Mouse (Mus musculus) cortical plate, adult 2 months (tissue): ENCODE measurements at regions not wholly inside any gene's neighbourhood (a gene's known extent, or its start where the extent isn't known, plus 50 kb on each side); places are given as distances from the start of the nearest gene placed in this dataset.

ENCODE experiments used
- H3K27ac ChIP-seq: fragments of 200-500 bp; 2 replicates; pipeline ENCODE4 v1.5.1; 2012; ENCODE audit warnings: low read length, control low read depth, inconsistent platforms; ENCODE audit not compliant: insufficient read depth
- H3K4me1 ChIP-seq: fragments of 200-500 bp; 2 replicates; pipeline ENCODE4 v1.6.1; 2011; ENCODE audit warnings: low read length; ENCODE audit not compliant: control insufficient read depth, insufficient read depth
- H3K4me3 ChIP-seq: fragments of 200-500 bp; 2 replicates; pipeline ENCODE4 v1.5.1; 2011; ENCODE audit warnings: mild to moderate bottlenecking, low read length, control low read depth; ENCODE audit not compliant: insufficient read depth
- CTCF ChIP-seq: fragments of 200-500 bp; IDR thresholded peaks from 2 replicates; pipeline ENCODE4 v1.5.1; 2011; ENCODE audit warnings: mild to moderate bottlenecking, control low read depth, low read length; ENCODE audit not compliant: insufficient read depth; ENCODE audit errors: extremely low read depth
- POLR2A ChIP-seq: fragments of 200-500 bp; IDR thresholded peaks from 2 replicates; pipeline ENCODE4 v1.6.1; 2011; ENCODE audit warnings: mild to moderate bottlenecking, low read length, control low read depth; ENCODE audit not compliant: insufficient read depth; ENCODE audit errors: extremely low read depth

DNA sequence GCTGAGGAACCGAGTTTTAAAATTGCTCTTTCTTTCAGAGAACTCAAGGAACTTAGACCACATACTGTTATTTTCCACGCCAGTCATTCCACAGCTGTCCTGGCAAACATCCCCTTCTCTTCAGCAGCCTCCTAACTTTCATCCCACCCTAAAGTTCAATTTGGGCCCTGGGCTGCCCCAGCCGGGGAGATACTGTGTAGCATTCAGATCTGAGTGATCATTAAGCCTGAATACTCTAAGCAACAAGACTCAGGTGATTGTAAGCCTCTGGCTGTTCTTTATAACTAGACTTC lies 227.8 kb downstream of the Slc30a10 start:
- no peak for TF ChIP-seq POLR2A
- TF ChIP-seq CTCF: no peak
- no peaks in the 10 kb centered on the region for H3K4me1 ChIP-seq
- H3K4me3 ChIP-seq: no peak overlapping the region
- H3K27ac ChIP-seq: no peak overlapping the region

DNA sequence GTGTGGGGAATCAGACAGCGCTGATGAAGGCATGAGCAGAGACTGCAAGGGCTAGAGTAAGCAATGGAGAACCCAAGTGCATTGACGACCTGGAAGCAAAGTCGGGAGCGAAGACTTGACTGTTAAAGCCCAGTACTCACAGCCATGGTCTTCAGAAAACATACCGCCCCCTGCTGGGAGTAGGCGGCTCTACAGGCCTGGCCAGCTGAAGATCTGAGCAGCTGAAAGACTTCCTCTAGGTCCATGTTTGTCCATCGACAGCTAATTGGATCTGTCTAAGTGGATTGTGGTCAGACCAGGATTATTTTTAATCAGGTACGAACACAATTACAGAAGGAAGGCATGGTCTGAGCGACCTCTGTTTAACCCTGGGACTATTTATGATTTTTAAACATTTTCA lies 230.0 kb downstream of the Slc30a10 start:
- Histone ChIP-seq H3K4me1 (no peaks in the 10 kb centered on the region), H3K27ac (no peak overlapping the region), H3K4me3 (no peak overlapping the region)
- no peak for TF ChIP-seq POLR2A
- TF ChIP-seq CTCF: no peak; the same call in 1 of the 2 replicates

DNA sequence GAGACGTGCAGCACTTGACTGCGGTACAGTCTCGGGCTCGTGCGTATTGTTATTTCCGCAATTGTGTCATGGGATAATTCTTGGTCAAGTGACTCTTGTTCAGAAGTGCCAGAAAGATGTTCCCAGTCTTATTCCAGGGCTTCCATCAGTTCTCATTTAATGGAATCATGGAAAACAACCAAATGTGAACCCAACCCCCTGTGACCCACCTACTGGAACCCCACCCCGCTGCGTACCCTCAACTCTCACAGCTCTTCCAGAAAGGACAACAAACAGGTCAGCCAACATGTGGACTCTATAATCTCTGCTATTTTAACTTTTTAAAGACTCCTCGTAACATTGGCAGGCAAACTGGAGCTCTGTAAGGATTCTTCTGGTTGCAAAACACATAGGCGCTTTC lies 233.9 kb downstream of the Slc30a10 start:
- Histone ChIP-seq H3K4me3 (no peak overlapping the region), H3K4me1 (no peaks in the 10 kb centered on the region), H3K27ac (no peak overlapping the region)
- TF ChIP-seq CTCF (no peak), POLR2A (no peak)

DNA sequence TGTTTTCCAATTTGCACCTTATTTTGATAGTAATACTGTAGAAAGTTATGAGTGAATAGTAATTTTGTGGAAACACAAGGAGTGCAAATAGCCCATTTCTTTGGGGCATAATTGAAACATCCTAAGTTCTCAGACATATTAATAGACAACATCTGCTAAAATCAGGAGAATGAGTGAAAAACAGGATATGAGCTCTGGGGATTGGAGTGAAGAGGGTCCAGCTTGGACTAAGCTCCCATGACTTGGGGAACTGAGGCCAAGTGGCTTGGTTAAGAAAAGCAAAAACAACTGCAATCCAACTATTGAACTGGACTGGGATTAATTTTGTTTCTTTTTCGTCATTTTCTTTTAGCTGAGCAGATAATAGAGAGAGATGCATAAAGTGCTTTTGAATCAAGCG lies 240.7 kb downstream of the Slc30a10 start:
- no peaks in the 10 kb centered on the region for H3K4me1 ChIP-seq
- no peak overlapping the region for H3K4me3 ChIP-seq
- no peak for TF ChIP-seq POLR2A
- no peak for TF ChIP-seq CTCF
- H3K27ac ChIP-seq: no peak overlapping the region

DNA sequence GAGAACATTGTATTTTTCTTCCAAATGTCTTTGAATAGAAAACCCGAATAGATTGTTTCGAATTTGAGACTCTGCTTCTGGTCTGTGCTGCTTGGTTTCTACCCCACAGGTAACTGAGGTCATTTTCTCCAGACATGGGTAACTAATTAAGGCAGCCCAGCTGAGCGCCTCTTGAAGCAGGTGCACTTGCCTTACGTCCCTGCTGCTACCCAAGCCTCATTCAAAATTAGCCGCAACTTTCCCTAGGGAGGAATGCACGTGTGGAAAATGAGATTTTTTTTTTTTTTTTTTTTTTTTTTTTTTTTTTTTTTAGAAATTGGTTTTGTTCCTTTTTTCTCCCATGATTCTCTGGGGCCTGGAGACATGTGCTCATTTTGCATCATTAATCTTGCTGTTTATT lies 245.1 kb downstream of the Slc30a10 start:
- H3K4me1 ChIP-seq: no peaks in the 10 kb centered on the region
- no peak overlapping the region for H3K27ac ChIP-seq
- H3K4me3 ChIP-seq: no peak overlapping the region
- TF ChIP-seq CTCF (no peak), POLR2A (no peak)

DNA sequence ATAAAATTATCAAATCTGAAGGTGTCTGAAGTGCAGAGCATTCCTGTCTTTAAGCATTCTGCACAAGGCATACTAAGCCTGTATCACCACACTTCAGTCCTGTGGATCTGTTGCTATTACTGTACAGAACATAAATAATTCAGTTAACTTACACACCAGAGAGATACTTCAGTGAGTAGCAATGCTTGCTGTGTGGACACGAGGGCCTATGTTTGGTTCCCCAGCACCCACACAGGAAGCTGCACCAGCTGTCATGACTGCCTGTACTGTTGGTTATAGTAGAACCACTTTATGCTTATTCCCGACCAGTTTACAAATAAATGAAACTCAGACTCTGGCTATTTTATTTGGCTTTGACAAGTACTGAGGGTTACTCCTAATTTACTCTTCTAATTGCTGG lies 271.7 kb downstream of the Slc30a10 start:
- Histone ChIP-seq H3K4me1 (no peaks in the 10 kb centered on the region), H3K27ac (no peak overlapping the region), H3K4me3 (no peak overlapping the region)
- TF ChIP-seq POLR2A: no peak
- no peak for TF ChIP-seq CTCF

DNA sequence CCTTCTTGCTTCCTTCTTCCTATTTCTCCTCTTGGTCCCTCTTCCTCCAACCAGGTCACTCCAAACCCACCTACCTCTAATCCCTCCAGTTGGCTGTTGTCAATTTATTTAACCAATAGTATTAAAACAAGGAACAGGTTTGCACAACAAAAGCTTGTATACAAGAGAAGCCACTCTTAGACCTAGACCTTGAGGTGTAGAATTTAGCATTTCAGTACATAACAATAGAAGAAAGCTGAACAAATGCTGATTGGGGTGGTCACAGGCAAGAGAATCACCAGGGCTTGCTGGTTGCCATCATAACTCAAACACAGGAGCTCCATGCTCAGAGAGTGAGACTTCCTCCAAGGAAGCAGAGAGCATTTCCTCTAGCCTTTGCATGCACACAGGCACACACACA lies 272.2 kb downstream of the Slc30a10 start:
- TF ChIP-seq CTCF: no peak
- no peak for TF ChIP-seq POLR2A

DNA sequence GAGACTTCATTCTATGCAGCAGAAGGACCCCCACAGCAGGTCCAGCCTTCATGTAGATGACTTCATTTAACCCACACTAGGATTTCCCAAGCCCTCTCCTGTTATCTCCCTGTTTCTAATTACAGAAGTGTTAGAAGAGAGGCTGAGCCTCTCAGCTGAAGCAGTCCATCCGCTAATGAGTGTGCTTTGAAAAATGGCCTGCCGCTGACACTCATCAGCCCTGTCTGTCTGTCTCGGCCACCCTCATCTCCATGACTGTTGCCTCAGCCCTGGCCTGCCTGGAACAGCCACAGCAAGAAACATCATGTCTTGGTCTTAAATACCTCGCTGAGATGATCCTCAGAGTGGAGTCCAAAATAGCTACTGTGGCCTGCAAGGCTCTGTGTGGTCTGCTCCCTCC lies 273.1 kb downstream of the Slc30a10 start:
- TF ChIP-seq POLR2A: no peak
- TF ChIP-seq CTCF: no peak
- H3K4me3 ChIP-seq: no peak overlapping the region
- no peak overlapping the region for H3K27ac ChIP-seq
- H3K4me1 ChIP-seq: no peaks in the 10 kb centered on the region

More for the DNA sequence above, 272.2 kb downstream of the Slc30a10 start:
- Histone ChIP-seq H3K27ac (no peak overlapping the region), H3K4me3 (no peak overlapping the region), H3K4me1 (no peaks in the 10 kb centered on the region)

DNA sequence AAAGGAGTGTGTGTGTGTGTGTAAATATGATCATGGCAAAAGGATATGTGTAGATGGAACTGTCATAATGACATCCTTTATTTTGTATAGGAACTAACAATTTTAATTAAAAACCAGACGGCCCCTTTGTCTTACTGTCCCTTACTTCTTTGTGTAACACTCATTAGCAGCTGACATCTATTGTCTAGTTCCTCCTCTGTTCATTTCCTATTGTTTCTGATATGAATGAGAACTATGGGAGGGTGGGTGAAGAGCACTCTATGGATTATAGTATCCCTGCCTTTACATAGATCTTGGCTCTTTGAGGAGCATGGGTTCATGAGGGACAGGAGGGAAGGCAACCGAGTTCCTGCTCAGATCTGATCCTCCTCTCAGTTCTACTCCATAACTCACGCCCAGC lies 273.8 kb downstream of the Slc30a10 start:
- H3K27ac ChIP-seq: no peak overlapping the region
- no peaks in the 10 kb centered on the region for H3K4me1 ChIP-seq
- TF ChIP-seq POLR2A (no peak), CTCF (no peak)
- no peak overlapping the region for H3K4me3 ChIP-seq

DNA sequence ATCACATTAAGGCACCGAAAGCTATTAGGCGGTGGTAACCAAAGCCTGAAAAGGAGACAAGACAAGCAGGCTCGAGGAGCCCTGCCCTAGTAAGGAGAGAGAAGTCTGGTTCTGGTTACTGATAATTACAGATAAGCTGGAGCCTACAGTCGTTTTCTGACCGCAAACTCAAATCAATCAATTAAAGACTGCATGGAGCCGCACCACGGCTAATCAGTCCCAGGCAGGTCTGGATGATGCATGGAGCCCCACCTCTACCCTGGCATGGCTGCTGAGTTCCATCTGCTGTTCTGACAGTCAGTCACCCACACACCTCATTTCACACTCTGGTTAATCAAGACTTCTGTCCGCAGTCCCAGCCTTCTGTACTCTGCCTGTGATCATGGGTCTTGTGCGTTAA lies 276.4 kb downstream of the Slc30a10 start:
- TF ChIP-seq CTCF: no peak
- no peak for TF ChIP-seq POLR2A
- no peaks in the 10 kb centered on the region for H3K4me1 ChIP-seq
- H3K4me3 ChIP-seq: no peak overlapping the region
- H3K27ac ChIP-seq: no peak overlapping the region

DNA sequence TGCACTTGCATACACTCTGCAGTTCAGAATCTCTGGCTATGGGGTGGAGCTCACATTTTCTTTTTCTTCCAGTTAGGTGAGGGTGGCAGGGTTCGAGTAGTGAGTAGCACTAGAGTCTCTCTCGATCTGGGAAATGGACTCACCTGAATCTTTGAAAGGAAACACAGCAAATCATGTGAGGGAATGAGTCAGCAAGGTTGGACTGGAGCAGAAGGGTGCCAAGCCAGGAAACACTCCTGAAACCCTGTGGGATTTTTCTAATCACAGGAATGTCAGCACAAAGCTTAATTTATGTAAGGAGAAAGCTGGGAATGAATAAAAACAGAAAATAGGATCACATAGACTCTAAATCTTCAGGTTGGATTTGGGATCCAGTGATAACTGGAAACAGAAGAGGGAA lies 282.1 kb downstream of the Slc30a10 start:
- Histone ChIP-seq H3K27ac (no peak overlapping the region), H3K4me3 (no peak overlapping the region), H3K4me1 (no peaks in the 10 kb centered on the region)
- no peak for TF ChIP-seq CTCF
- no peak for TF ChIP-seq POLR2A
